Mouse (Mus musculus): ENCODE measurements around the gene Tgif1. TPM values are rescaled to one million over a fixed set of nuclear protein-coding genes. Genes with fewer than 3 reads are reported as not detected.

Tgif1 gene
- polyA plus RNA-seq, 1 experiment from 2014 or later: 35.6 TPM

GRCm38 (mm10) chr17:70817862-70818451 lies 35.4 kb downstream of the Tgif1 start:
- peak; percentile 41 for DNase-seq (ENCODE audit: low spot score)

GRCm38 (mm10) chr17:70815001-70815400 lies 38.3 kb downstream of the Tgif1 start:
- Histone ChIP-seq H3K4me3 (ENCODE audit: low read depth, low read length) (no peak overlapping the region), H3K4me2 (replicated peaks; ENCODE audit: low read depth) (no peak overlapping the region), H3K27me3 (ENCODE audit: control insufficient read depth, insufficient read depth, low read length) (no peaks in the 10 kb centered on the region), H3K27ac (replicated peaks) (no peak overlapping the region), H3K9ac (ENCODE audit: low read length) (no peak overlapping the region), H3K9me3 (ENCODE audit: control insufficient read depth, low read length) (no peaks in the 10 kb centered on the region), H3K36me3 (ENCODE audit: control insufficient read depth, insufficient read depth, low read length) (no peaks in the 10 kb centered on the region), H3K4me1 (replicated peaks; ENCODE audit: control insufficient read depth, insufficient read depth) (no peaks in the 10 kb centered on the region)
- no peak for TF ChIP-seq EP300 (optimal IDR thresholded peaks at IDR 0.05)
- no peak for TF ChIP-seq CTCF (IDR thresholded peaks at IDR 0.05; ENCODE audit: low read depth)
- DNase-seq (ENCODE audit: low spot score): no peak
- no peak for ATAC-seq (ENCODE audit: low FRiP score, low TSS enrichment)
- WGBS: 77% methylated on average over 8 of the region's 8 CpGs

More at GRCm38 (mm10) chr17:70817862-70818451, 35.4 kb downstream of the Tgif1 start:
- Histone ChIP-seq H3K9ac (ENCODE audit: low read length) (peak overlapping the region; percentile 45; the same call in 1 of the 2 replicates), H3K27ac (replicated peaks) (no peak overlapping the region), H3K4me1 (replicated peaks; ENCODE audit: control insufficient read depth, insufficient read depth) (no peaks in the 10 kb centered on the region), H3K9me3 (ENCODE audit: control insufficient read depth, low read length) (no peaks in the 10 kb centered on the region), H3K4me2 (replicated peaks; ENCODE audit: low read depth) (peak overlapping the region; percentile 83), H3K4me3 (ENCODE audit: low read depth, low read length) (peak overlapping the region; percentile 49), H3K36me3 (ENCODE audit: control insufficient read depth, insufficient read depth, low read length) (no peaks in the 10 kb centered on the region), H3K27me3 (ENCODE audit: control insufficient read depth, insufficient read depth, low read length) (no peaks in the 10 kb centered on the region)
- no peak for ATAC-seq (ENCODE audit: low FRiP score, low TSS enrichment)
- TF ChIP-seq CTCF (IDR thresholded peaks at IDR 0.05; ENCODE audit: low read depth) (no peak), EP300 (optimal IDR thresholded peaks at IDR 0.05) (no peak)
- 9% methylated on average over 51 of the region's 51 CpGs for WGBS

- TF ChIP-seq CTCF (IDR thresholded peaks at IDR 0.05; ENCODE audit: low read depth) (no peak), EP300 (optimal IDR thresholded peaks at IDR 0.05) (no peak)
- no peaks in the 10 kb centered on the region for H3K27me3 ChIP-seq (ENCODE audit: control insufficient read depth, insufficient read depth, low read length)
- H3K36me3 ChIP-seq (ENCODE audit: control insufficient read depth, insufficient read depth, low read length): no peaks in the 10 kb centered on the region
- H3K9ac ChIP-seq (ENCODE audit: low read length): no peak overlapping the region
- ATAC-seq (ENCODE audit: low FRiP score, low TSS enrichment): no peak
- H3K4me3 ChIP-seq (ENCODE audit: low read depth, low read length): no peak overlapping the region
- no peak overlapping the region for H3K4me2 ChIP-seq (replicated peaks; ENCODE audit: low read depth)
- no peaks in the 10 kb centered on the region for H3K4me1 ChIP-seq (replicated peaks; ENCODE audit: control insufficient read depth, insufficient read depth)
- no peak overlapping the region for H3K27ac ChIP-seq (replicated peaks)
- no peak for DNase-seq (ENCODE audit: low spot score)
- 85% methylated on average over 5 of the region's 5 CpGs for WGBS
- no peaks in the 10 kb centered on the region for H3K9me3 ChIP-seq (ENCODE audit: control insufficient read depth, low read length)
These were observed 42.6 kb downstream of the Tgif1 start for GRCm38 (mm10) chr17:70810795-70811194.

GRCm38 (mm10) chr17:70809776-70810175 lies 43.6 kb downstream of the Tgif1 start:
- ATAC-seq (ENCODE audit: low FRiP score, low TSS enrichment) (no peak), DNase-seq (ENCODE audit: low spot score) (no peak)
- Histone ChIP-seq H3K27me3 (ENCODE audit: control insufficient read depth, insufficient read depth, low read length) (no peaks in the 10 kb centered on the region), H3K4me3 (ENCODE audit: low read depth, low read length) (no peak overlapping the region), H3K9ac (ENCODE audit: low read length) (no peak overlapping the region), H3K36me3 (ENCODE audit: control insufficient read depth, insufficient read depth, low read length) (no peaks in the 10 kb centered on the region), H3K9me3 (ENCODE audit: control insufficient read depth, low read length) (no peaks in the 10 kb centered on the region), H3K4me1 (replicated peaks; ENCODE audit: control insufficient read depth, insufficient read depth) (no peaks in the 10 kb centered on the region), H3K27ac (replicated peaks) (no peak overlapping the region), H3K4me2 (replicated peaks; ENCODE audit: low read depth) (no peak overlapping the region)
- 56% methylated on average over 3 of the region's 3 CpGs for WGBS
- TF ChIP-seq EP300 (optimal IDR thresholded peaks at IDR 0.05) (no peak), CTCF (IDR thresholded peaks at IDR 0.05; ENCODE audit: low read depth) (no peak)

GRCm38 (mm10) chr17:70808837-70809236 lies 44.5 kb downstream of the Tgif1 start:
- no peaks in the 10 kb centered on the region for H3K9me3 ChIP-seq (ENCODE audit: control insufficient read depth, low read length)
- H3K27me3 ChIP-seq (ENCODE audit: control insufficient read depth, insufficient read depth, low read length): no peaks in the 10 kb centered on the region
- no peak overlapping the region; the same call in 1 of the 2 replicates for H3K4me2 ChIP-seq (replicated peaks; ENCODE audit: low read depth)
- WGBS: 37% methylated on average over 14 of the region's 14 CpGs
- ATAC-seq (ENCODE audit: low FRiP score, low TSS enrichment): no peak
- H3K4me1 ChIP-seq (replicated peaks; ENCODE audit: control insufficient read depth, insufficient read depth): no peaks in the 10 kb centered on the region
- H3K4me3 ChIP-seq (ENCODE audit: low read depth, low read length): no peak overlapping the region
- no peak for DNase-seq (ENCODE audit: low spot score)
- H3K36me3 ChIP-seq (ENCODE audit: control insufficient read depth, insufficient read depth, low read length): no peaks in the 10 kb centered on the region
- no peak overlapping the region for H3K9ac ChIP-seq (ENCODE audit: low read length)
- H3K27ac ChIP-seq (replicated peaks): no peak overlapping the region
- TF ChIP-seq CTCF (IDR thresholded peaks at IDR 0.05; ENCODE audit: low read depth) (no peak), EP300 (optimal IDR thresholded peaks at IDR 0.05) (no peak)

- no peak for DNase-seq (ENCODE audit: low spot score)
- Histone ChIP-seq H3K9me3 (ENCODE audit: control insufficient read depth, low read length) (no peaks in the 10 kb centered on the region), H3K27me3 (ENCODE audit: control insufficient read depth, insufficient read depth, low read length) (no peaks in the 10 kb centered on the region), H3K36me3 (ENCODE audit: control insufficient read depth, insufficient read depth, low read length) (no peaks in the 10 kb centered on the region), H3K4me3 (ENCODE audit: low read depth, low read length) (no peak overlapping the region), H3K27ac (replicated peaks) (no peak overlapping the region), H3K4me2 (replicated peaks; ENCODE audit: low read depth) (no peak overlapping the region), H3K4me1 (replicated peaks; ENCODE audit: control insufficient read depth, insufficient read depth) (no peaks in the 10 kb centered on the region), H3K9ac (ENCODE audit: low read length) (no peak overlapping the region)
- ATAC-seq (ENCODE audit: low FRiP score, low TSS enrichment): no peak
- TF ChIP-seq EP300 (optimal IDR thresholded peaks at IDR 0.05) (no peak), CTCF (IDR thresholded peaks at IDR 0.05; ENCODE audit: low read depth) (no peak)
- WGBS: 87% methylated on average over 1 of the region's 1 CpGs
These were observed 45.5 kb downstream of the Tgif1 start for GRCm38 (mm10) chr17:70807885-70808284.

All from stomach, postnatal 0 days (tissue).